Mouse (Mus musculus) gastrocnemius, postnatal 14 days (tissue): ENCODE measurements around the gene Slco4a1. TPM values are rescaled to one million over a fixed set of nuclear protein-coding genes. Genes with fewer than 3 reads are reported as not detected.
A peak's percentile ranks its signal among the peaks of the same experiment; 100 is the strongest.

Experiments used
- DNase-seq: peaks from one replicate; pipeline ENCODE4 v3.0.0; 2021; ENCODE audit warnings: mixed read lengths
- intact Hi-C: fragments of 180-260 bp; cut with DNase I; formaldehyde crosslinking; loops from one replicate; pipeline ENCODE4 v1.15.1; 2025; ENCODE audit warnings: low total_unique reads
- long read RNA-seq, 2 experiments: library from polyadenylated mRNA; stranded (forward); transcript quantifications; one replicate each; pipeline ENCODE4 v2.0.0; 2021
- total RNA-seq, 2 experiments: library from RNA; stranded (reverse); gene quantifications; 2 replicates each; pipeline ENCODE4 v1.2.3; 2021

Gene Slco4a1
- total RNA-seq = under 1 TPM; 0.23 to 0.24 TPM
- long read RNA-seq, experiment 1 = 0 reads
- long read RNA-seq, experiment 2 = 0 reads

GRCm38 (mm10) chr2:180455723-180456698, at the start of gene Slco4a1:
Gene Slco4a1, plus strand, starts transcription at chr2:180456245.
- DNase-seq = peak; percentile 72
- intact Hi-C loops = no loop called here

GRCm38 (mm10) chr2:180408410-180408809, 47.6 kb upstream of the Slco4a1 start:
- intact Hi-C loops = no loop called here
- DNase-seq = no peak

GRCm38 (mm10) chr2:180410432-180410831, 45.6 kb upstream of the Slco4a1 start:
- intact Hi-C loops = no loop called here
- DNase-seq = no peak

GRCm38 (mm10) chr2:180411013-180411412, 45.0 kb upstream of the Slco4a1 start:
- DNase-seq = no peak
- intact Hi-C loops = no loop called here

- intact Hi-C loops = no loop called here
- DNase-seq = no peak
These were observed 40.4 kb upstream of the Slco4a1 start for GRCm38 (mm10) chr2:180415627-180416026.

GRCm38 (mm10) chr2:180417731-180418130, 38.3 kb upstream of the Slco4a1 start:
- no peak for DNase-seq
- intact Hi-C loops = no loop called here

GRCm38 (mm10) chr2:180420641-180421040, 35.4 kb upstream of the Slco4a1 start:
- DNase-seq = no peak
- intact Hi-C loops = no loop called here

- intact Hi-C loops = loop anchor here (5.0 kb wide), 1 partner anchor 143 kb away; no protein-coding TSS in a partner anchor
These were observed 30.9 kb upstream of the Slco4a1 start for GRCm38 (mm10) chr2:180425115-180425514.

GRCm38 (mm10) chr2:180427073-180427472, 29.0 kb upstream of the Slco4a1 start:
- intact Hi-C loops = loop anchor here (5.0 kb wide), 1 partner anchor 145 kb away; no protein-coding TSS in a partner anchor
- DNase-seq = peak; percentile 30

More at GRCm38 (mm10) chr2:180425115-180425514, 30.9 kb upstream of the Slco4a1 start:
- DNase-seq = no peak

- no peak for DNase-seq
- intact Hi-C loops = loop anchor here (5.0 kb wide), 1 partner anchor 146 kb away; no protein-coding TSS in a partner anchor
These were observed 27.7 kb upstream of the Slco4a1 start for GRCm38 (mm10) chr2:180428331-180428730.

GRCm38 (mm10) chr2:180430648-180431047, 25.4 kb upstream of the Slco4a1 start:
- intact Hi-C loops = no loop called here

GRCm38 (mm10) chr2:180432042-180432668, 23.9 kb upstream of the Slco4a1 start:
- peak; percentile 73 for DNase-seq
- intact Hi-C loops = loop anchor here (2.0 kb wide), 1 partner anchor 81 kb away; no protein-coding TSS in a partner anchor

More at GRCm38 (mm10) chr2:180430648-180431047, 25.4 kb upstream of the Slco4a1 start:
- no peak for DNase-seq

- DNase-seq = no peak
- intact Hi-C loops = loop anchor here (2.0 kb wide), 1 partner anchor 82 kb away; no protein-coding TSS in a partner anchor
These were observed 23.3 kb upstream of the Slco4a1 start for GRCm38 (mm10) chr2:180432751-180433150.

- no peak for DNase-seq
- intact Hi-C loops = loop anchor here (2.0 kb wide), 1 partner anchor 83 kb away; no protein-coding TSS in a partner anchor
These were observed 22.7 kb upstream of the Slco4a1 start for GRCm38 (mm10) chr2:180433350-180433749.

- no peak for DNase-seq
- intact Hi-C loops = no loop called here
These were observed 20.6 kb upstream of the Slco4a1 start for GRCm38 (mm10) chr2:180435341-180435926.

- intact Hi-C loops = no loop called here
- DNase-seq = no peak
These were observed 18.7 kb upstream of the Slco4a1 start for GRCm38 (mm10) chr2:180437149-180437864.

GRCm38 (mm10) chr2:180439791-180440190, 16.3 kb upstream of the Slco4a1 start:
- DNase-seq = no peak
- intact Hi-C loops = no loop called here

- no peak for DNase-seq
- intact Hi-C loops = no loop called here
These were observed 15.3 kb upstream of the Slco4a1 start for GRCm38 (mm10) chr2:180440596-180441332.
